Mouse (Mus musculus) forebrain, embryonic 11.5 days (tissue): Measurements from ENCODE around the gene Cox6b2. TPM values are rescaled to one million over a fixed set of nuclear protein-coding genes. Genes with fewer than 3 reads are reported as not detected.

ENCODE experiments used
- ATAC-seq: fragments of 200-750 bp; cut with Nextera tagmentation; replicated peaks from 2 replicates; pipeline ENCODE4 v1.8.0; 2017; ENCODE audit warnings: moderate TSS enrichment; ENCODE audit not compliant: low FRiP score
- DNase-seq: peaks from one replicate; pipeline ENCODE4 v3.0.0-alpha.2; 2017; ENCODE audit warnings: low spot score
- H3K27ac ChIP-seq: fragments of 300-500 bp; sonication (generic); 2 replicates; pipeline ENCODE4 v1.5.1; 2014; ENCODE audit warnings: low read depth, low read length
- H3K27me3 ChIP-seq: fragments of 300-500 bp; sonication (generic); 2 replicates; pipeline ENCODE4 v1.6.1; 2014; ENCODE audit warnings: mild to moderate bottlenecking, low read length, mixed read lengths; ENCODE audit not compliant: control insufficient read depth, insufficient read depth
- H3K36me3 ChIP-seq: fragments of 300-500 bp; sonication (generic); 2 replicates; pipeline ENCODE4 v1.6.1; 2014; ENCODE audit warnings: mild to moderate bottlenecking, low read length, moderate library complexity, mixed read lengths; ENCODE audit not compliant: control insufficient read depth, insufficient read depth
- H3K4me1 ChIP-seq: fragments of 300-500 bp; sonication (generic); replicated peaks from 2 replicates; pipeline ENCODE4 v1.6.1; 2014; ENCODE audit warnings: low read length, mixed read lengths; ENCODE audit not compliant: control insufficient read depth, insufficient read depth
- H3K4me2 ChIP-seq: fragments of 300-500 bp; sonication (generic); 2 replicates; pipeline ENCODE4 v1.6.1; 2014; ENCODE audit warnings: low read depth, mild to moderate bottlenecking, low read length, moderate library complexity, mixed read lengths; ENCODE audit not compliant: severe bottlenecking
- H3K4me3 ChIP-seq: fragments of 300-500 bp; sonication (generic); 2 replicates; pipeline ENCODE4 v1.5.1; 2014; ENCODE audit warnings: low read depth, low read length
- H3K9ac ChIP-seq: fragments of 300-500 bp; sonication (generic); 2 replicates; pipeline ENCODE4 v1.6.1; 2014; ENCODE audit warnings: low read length
- H3K9me3 ChIP-seq: fragments of 300-500 bp; sonication (generic); 2 replicates; pipeline ENCODE4 v1.6.1; 2016; ENCODE audit warnings: low read length, mixed read lengths; ENCODE audit not compliant: control insufficient read depth
- WGBS: fragments of 180-500 bp; shearing (Covaris S2); extraction: QIAGEN DNeasy Blood & Tissue Kit; methylation state at CpG from one replicate; pipeline ENCODE4 v1.1.7; 2014; 5-methylcytosine and 5-hydroxymethylcytosine counted together
- polyA plus RNA-seq: library from polyadenylated mRNA; unstranded; fragments of >200 nt; fragmentation: Nextera tagmentation; extraction: Ambion mirVana; gene quantifications from 2 replicates; pipeline ENCODE4 v1.2.1, GENCODE M21; 2014

Cox6b2 gene
- polyA plus RNA-seq, 1 experiment from 2014 or later, result 29.9 TPM

DNA sequence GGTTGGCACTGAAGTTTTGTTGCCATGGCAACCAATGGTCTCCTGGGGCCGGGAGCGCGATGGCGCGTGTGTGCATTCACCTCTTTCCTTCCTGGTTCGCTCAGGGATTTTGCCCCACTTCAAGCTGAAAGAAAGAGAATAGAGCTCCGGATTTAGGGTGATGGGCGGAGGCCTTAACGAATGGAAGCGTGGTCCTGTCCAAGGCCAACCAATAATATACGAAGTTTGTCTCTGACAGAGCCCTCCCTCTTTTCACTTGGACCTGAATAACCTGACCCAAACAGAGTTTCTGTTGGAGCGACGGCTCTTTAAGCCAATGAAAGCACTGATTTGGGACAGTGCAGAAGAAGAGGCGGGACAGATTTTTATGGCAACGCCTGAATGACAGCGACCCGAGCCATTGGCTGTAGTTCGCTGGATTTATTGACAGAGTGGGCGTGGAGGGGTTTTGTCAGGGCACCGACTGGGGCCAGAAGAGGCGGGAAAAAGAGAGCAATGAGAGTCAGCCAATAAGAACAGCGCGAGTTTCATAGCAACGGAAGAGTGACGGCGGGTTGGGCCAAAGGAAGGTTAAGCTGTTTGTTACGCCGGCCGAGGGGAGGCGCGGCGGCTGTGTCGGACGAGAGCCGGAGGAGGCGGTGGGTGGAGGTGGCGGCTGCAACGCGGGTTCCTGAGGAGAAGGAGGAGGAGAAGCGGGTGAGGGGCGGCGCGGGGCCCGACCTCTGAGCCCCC, 13.2 kb downstream of the Cox6b2 start, which contains the start of gene Kmt5c:
Kmt5c (plus strand) TSS at position 572 of the 732 bp plus-strand sequence.
- H3K27ac ChIP-seq, result peak within 1 kb of the TSS; percentile 86
- peaks cover 11% of the 10 kb centered on the region for H3K4me1 ChIP-seq
- peak within 1 kb of the TSS; percentile 92 for H3K4me2 ChIP-seq
- ATAC-seq (peak; percentile 97), DNase-seq (peak; percentile 95)
- no peaks in the 10 kb centered on the region for H3K9me3 ChIP-seq
- no peaks in the 10 kb centered on the region for H3K27me3 ChIP-seq
- peak within 1 kb of the TSS; percentile 76 for H3K4me3 ChIP-seq
- H3K9ac ChIP-seq, result peak within 1 kb of the TSS; percentile 89
- H3K36me3 ChIP-seq, result no peaks in the 10 kb centered on the region
- under 1% methylated on average over 44 of the region's 44 CpGs for WGBS

DNA sequence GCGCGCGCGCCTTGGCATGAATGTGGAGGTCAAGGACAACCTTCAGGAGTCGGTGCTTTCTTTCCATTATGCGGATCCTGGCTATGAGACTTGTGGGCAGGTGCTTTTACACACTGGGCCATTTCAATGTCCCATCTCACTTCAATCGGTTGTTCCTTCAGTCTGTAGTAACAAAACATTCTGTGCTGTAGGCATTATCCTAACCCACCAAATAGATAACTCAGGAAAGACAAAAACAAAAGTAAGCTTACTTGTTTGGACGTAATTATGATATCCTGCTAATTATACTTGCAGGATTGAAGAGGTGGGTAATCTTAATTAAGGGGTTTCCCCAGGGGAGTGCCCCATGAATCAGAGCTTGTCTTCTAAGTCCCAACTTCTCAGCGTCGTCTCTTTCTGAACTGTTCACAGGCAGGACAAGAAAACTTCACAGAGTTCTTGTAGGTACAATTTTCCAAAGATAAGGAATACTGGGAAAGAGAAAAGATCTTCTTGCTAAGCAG, 13.8 kb downstream of the Cox6b2 start:
- H3K4me3 ChIP-seq, result peak overlapping the region; percentile 27
- WGBS, result 43% methylated on average over 10 of the region's 10 CpGs
- ATAC-seq, result no peak

DNA sequence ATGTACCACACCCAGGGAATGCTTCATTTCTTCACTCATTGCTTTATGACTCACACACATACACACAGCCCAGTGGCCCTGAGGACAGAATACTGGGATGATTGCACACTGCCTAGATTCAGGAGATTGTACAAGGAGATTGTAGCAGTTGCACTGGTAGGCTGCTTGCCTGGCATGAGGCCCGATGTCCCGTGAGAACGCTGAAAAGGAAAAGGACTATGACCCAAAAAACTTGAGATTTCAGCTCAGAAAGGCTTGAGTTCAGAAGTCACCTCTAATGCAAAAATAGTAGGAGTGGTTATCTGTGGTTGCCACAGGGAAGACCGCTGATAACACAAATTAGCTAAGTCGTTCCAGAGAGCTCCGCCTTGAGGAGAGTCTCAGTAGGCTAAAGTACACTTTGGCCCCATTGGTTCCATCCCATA, 19.9 kb downstream of the Cox6b2 start:
- Histone ChIP-seq H3K4me3 (no peak overlapping the region), H3K27ac (no peak overlapping the region), H3K9ac (no peak overlapping the region), H3K27me3 (no peaks in the 10 kb centered on the region), H3K36me3 (no peaks in the 10 kb centered on the region), H3K9me3 (no peaks in the 10 kb centered on the region), H3K4me2 (no peak overlapping the region), H3K4me1 (no peaks in the 10 kb centered on the region)
- DNase-seq (no peak), ATAC-seq (no peak)
- 70% methylated on average over 6 of the region's 6 CpGs for WGBS

More for the DNA sequence above, 13.8 kb downstream of the Cox6b2 start:
- Histone ChIP-seq H3K4me2 (peak overlapping the region; percentile 56), H3K4me1 (peaks cover 11% of the 10 kb centered on the region), H3K36me3 (no peaks in the 10 kb centered on the region), H3K27me3 (no peaks in the 10 kb centered on the region), H3K9ac (peak overlapping the region; percentile 12; the same call in 1 of the 2 replicates), H3K27ac (peak overlapping the region; percentile 85), H3K9me3 (no peaks in the 10 kb centered on the region)
- DNase-seq, result no peak

DNA sequence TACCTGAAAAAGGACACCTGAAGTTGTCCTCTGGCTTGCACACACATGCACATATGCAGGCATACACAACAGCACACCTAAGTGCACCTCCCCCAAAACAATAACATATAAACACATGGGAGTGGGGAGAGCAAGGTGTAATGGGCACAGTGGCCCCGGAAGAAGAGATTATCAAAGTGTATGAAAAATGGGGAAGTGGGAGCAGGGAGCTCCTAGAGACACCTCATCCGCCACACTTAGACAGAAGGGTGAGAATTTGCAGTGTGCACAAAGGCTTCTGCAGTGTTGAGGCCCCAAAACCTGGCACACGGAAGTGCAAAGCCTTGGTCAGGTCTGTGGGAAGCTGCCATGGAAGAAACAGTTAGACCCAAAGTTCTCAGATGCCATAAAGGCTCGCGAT, 21.8 kb downstream of the Cox6b2 start:
- Histone ChIP-seq H3K27me3 (no peaks in the 10 kb centered on the region), H3K36me3 (no peaks in the 10 kb centered on the region), H3K4me1 (no peaks in the 10 kb centered on the region), H3K4me2 (no peak overlapping the region), H3K9ac (no peak overlapping the region), H3K27ac (no peak overlapping the region), H3K9me3 (no peaks in the 10 kb centered on the region), H3K4me3 (no peak overlapping the region)
- no peak for DNase-seq
- 84% methylated on average over 5 of the region's 5 CpGs for WGBS
- ATAC-seq, result no peak

DNA sequence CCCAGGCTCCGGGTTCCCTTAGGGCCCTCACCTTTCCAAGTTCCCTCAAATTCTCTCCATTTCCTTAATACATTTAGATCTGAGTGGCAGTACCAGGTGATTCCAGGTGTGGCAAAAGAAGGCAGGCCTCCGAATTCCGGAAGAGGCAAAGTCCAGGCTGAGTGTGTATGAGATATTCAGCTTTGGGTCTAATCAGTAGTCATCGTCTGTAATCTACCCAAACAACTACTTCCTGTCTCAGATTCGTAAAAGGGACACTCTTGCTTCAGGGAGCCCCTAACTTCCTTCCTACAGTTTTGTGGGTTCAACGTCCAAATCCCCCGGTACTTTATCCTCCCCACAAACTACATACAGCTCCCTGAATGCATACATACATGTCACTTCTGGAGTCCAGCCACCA, 27.7 kb downstream of the Cox6b2 start, which contains the start of gene Tmem150b:
Tmem150b (minus strand) TSS at position 81 of the 400 bp plus-strand sequence.
- no peak for ATAC-seq
- DNase-seq, result no peak
- no peaks in the 10 kb centered on the region for H3K27me3 ChIP-seq
- H3K9ac ChIP-seq, result peak within 1 kb of the TSS; percentile 33; the same call in 1 of the 2 replicates
- H3K4me2 ChIP-seq, result no peak within 1 kb of the TSS
- H3K9me3 ChIP-seq, result no peaks in the 10 kb centered on the region
- H3K4me3 ChIP-seq, result no peak within 1 kb of the TSS
- H3K36me3 ChIP-seq, result no peaks in the 10 kb centered on the region
- no peaks in the 10 kb centered on the region for H3K4me1 ChIP-seq
- H3K27ac ChIP-seq, result no peak within 1 kb of the TSS
- 85% methylated on average over 7 of the region's 7 CpGs for WGBS

DNA sequence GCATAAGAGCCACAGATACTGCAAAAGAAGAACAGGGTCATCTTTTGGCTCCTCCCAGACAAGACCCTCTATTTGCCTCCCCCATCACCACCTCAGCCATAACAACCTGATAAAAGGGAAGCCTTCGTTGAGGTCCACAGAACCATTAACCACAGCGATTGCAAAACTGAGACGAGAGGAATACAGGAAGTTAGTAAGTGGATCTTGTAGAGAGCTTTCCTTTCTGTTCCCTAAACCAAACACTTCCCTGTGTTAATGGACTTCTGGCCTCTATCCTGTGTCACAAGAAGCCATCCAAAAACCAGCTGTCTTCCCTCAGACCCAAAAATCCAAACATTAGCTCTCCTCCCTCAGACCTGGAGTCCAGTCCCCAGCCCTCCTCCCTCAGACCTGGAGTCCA, 28.5 kb downstream of the Cox6b2 start:
- 83% methylated on average over 3 of the region's 3 CpGs for WGBS
- Histone ChIP-seq H3K9ac (no peak overlapping the region), H3K4me3 (no peak overlapping the region), H3K27me3 (no peaks in the 10 kb centered on the region), H3K27ac (no peak overlapping the region), H3K4me2 (no peak overlapping the region), H3K9me3 (no peaks in the 10 kb centered on the region), H3K4me1 (no peaks in the 10 kb centered on the region), H3K36me3 (no peaks in the 10 kb centered on the region)
- ATAC-seq (no peak), DNase-seq (no peak)

DNA sequence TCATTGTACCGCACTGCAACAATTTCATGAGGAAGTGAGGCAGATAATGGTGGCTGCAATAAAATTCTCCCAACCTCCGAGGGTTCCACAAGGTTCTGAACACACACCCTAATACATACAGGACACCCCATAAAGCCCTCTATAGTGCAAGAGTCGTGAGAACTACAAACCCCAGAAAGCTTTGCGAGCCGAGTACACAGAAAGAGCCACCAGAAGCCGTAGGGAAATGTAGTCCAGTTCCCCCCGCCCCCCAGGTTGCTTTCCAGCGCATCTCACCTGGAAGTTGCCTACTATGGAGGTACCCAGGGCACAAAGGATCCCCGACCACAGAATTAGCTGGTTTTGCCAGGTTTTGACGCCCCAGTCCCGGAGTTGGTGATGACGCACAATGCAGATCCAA, 29.4 kb downstream of the Cox6b2 start:
- peak overlapping the region; percentile 39 for H3K4me2 ChIP-seq
- peak overlapping the region; percentile 33; the same call in 1 of the 2 replicates for H3K9ac ChIP-seq
- no peak for ATAC-seq
- no peaks in the 10 kb centered on the region for H3K36me3 ChIP-seq
- no peaks in the 10 kb centered on the region for H3K9me3 ChIP-seq
- no peaks in the 10 kb centered on the region for H3K27me3 ChIP-seq
- H3K4me3 ChIP-seq, result peak overlapping the region; percentile 18; the same call in 1 of the 2 replicates
- WGBS, result 41% methylated on average over 12 of the region's 12 CpGs
- no peak overlapping the region for H3K27ac ChIP-seq
- DNase-seq, result no peak
- no peaks in the 10 kb centered on the region for H3K4me1 ChIP-seq

DNA sequence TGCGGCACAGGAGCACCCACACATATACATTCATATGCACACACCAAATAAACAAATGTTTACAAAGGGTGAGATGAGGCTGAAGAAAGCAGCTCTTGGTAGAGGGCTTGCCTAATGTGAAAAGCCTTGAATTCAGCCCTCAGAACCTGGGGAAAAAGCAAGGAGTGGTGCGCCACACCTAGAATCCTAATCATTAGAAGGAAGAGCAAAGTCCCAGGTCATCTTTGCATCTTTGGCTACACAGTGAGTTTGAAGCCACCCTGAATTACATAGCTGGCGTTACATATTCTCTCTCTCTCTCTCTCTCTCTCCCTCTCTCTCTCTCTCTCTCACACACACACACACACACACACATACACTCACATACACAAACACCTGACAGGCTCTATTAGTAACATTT, 33.6 kb downstream of the Cox6b2 start:
- no peak for ATAC-seq
- Histone ChIP-seq H3K27me3 (no peaks in the 10 kb centered on the region), H3K9ac (no peak overlapping the region), H3K27ac (no peak overlapping the region), H3K4me3 (no peak overlapping the region), H3K4me1 (no peaks in the 10 kb centered on the region), H3K4me2 (no peak overlapping the region), H3K9me3 (no peaks in the 10 kb centered on the region), H3K36me3 (no peaks in the 10 kb centered on the region; the same call in 1 of the 2 replicates)
- DNase-seq, result no peak
- 97% methylated on average over 3 of the region's 3 CpGs for WGBS
